Mouse (Mus musculus) brown adipose tissue, adult 24 weeks (tissue): Measurements from ENCODE around the gene Tcap. TPM values are rescaled to one million over a fixed set of nuclear protein-coding genes. Genes with fewer than 3 reads are reported as not detected.

ENCODE experiments used
- polyA plus RNA-seq: library from polyadenylated mRNA; stranded (reverse); fragments of >200 nt; gene quantifications from 2 replicates; pipeline ENCODE4 v1.2.4, GENCODE M21; 2012; ENCODE audit not compliant: missing spikeins, insufficient read depth, insufficient read length

Gene Tcap
- polyA plus RNA-seq, 1 experiment: 41.6 TPM

Other genes with a start within 250 kb of the Tcap start
- 12.7 and 14.1 TPM in 2 replicates for gene Fbxl20, start 233.4 kb upstream of the Tcap start, polyA plus RNA-seq
- 17.7 and 24.4 TPM in 2 replicates for gene Med1, start 190.5 kb upstream of the Tcap start, polyA plus RNA-seq
- 14.2 and 15.0 TPM in 2 replicates for gene Cdk12, start 180.8 kb upstream of the Tcap start, polyA plus RNA-seq
- not detected in 2 replicates for gene Neurod2, start 54.2 kb upstream of the Tcap start, polyA plus RNA-seq
- not detected in 2 replicates for gene Ppp1r1b, start 35.4 kb upstream of the Tcap start, polyA plus RNA-seq
- 5.3 and 8.1 TPM in 2 replicates for gene Stard3, start 25.4 kb upstream of the Tcap start, polyA plus RNA-seq
- gene Pnmt, start 2.6 kb downstream of the Tcap start, polyA plus RNA-seq: not detected in 2 replicates
- gene Pgap3, start 16.7 kb downstream of the Tcap start, polyA plus RNA-seq: 2.1 and 2.4 TPM in 2 replicates
- 0.50 and 1.9 TPM in 2 replicates for gene Erbb2, start 28.7 kb downstream of the Tcap start, polyA plus RNA-seq
- gene Mien1, start 55.2 kb downstream of the Tcap start, polyA plus RNA-seq: 98.2 and 141 TPM in 2 replicates
- 0.59 and 1.0 TPM in 2 replicates for gene Grb7, start 62.6 kb downstream of the Tcap start, polyA plus RNA-seq
- gene Ikzf3, start 162.2 kb downstream of the Tcap start, polyA plus RNA-seq: not detected in 2 replicates
- 2.2 and 2.3 TPM in 2 replicates for gene Zpbp2, start 167.3 kb downstream of the Tcap start, polyA plus RNA-seq
- 276 and 329 TPM in 2 replicates for gene Ormdl3, start 203.6 kb downstream of the Tcap start, polyA plus RNA-seq
- gene Lrrc3c, start 214.5 kb downstream of the Tcap start, polyA plus RNA-seq: not detected in 2 replicates
- 5.2 and 8.8 TPM in 2 replicates for gene Gm12355, start 241.8 kb downstream of the Tcap start, polyA plus RNA-seq
- gene Gsdma3, start 242.5 kb downstream of the Tcap start, polyA plus RNA-seq: not detected in 2 replicates